Mouse (Mus musculus) hindbrain, embryonic 16.5 days (tissue): ENCODE data around the gene Cryzl2. TPM values are rescaled to one million over a fixed set of nuclear protein-coding genes. Genes with fewer than 3 reads are reported as not detected.

Experiments
- ATAC-seq: fragments of 200-750 bp; cut with Nextera tagmentation; 2 replicates; pipeline ENCODE4 v1.8.0; 2017; ENCODE audit warnings: moderate TSS enrichment, moderate library complexity
- H3K27ac ChIP-seq: fragments of 300-500 bp; sonication (generic); 2 replicates; pipeline ENCODE4 v1.5.1; 2014; ENCODE audit warnings: low read depth, mild to moderate bottlenecking, control low read depth, low read length, moderate library complexity
- H3K27me3 ChIP-seq: fragments of 300-500 bp; sonication (generic); replicated peaks from 2 replicates; pipeline ENCODE4 v1.6.1; 2014; ENCODE audit warnings: low read length; ENCODE audit not compliant: control insufficient read depth, insufficient read depth
- H3K36me3 ChIP-seq: fragments of 300-500 bp; sonication (generic); 2 replicates; pipeline ENCODE4 v1.6.1; 2014; ENCODE audit warnings: mild to moderate bottlenecking, low read length, moderate library complexity, mixed read lengths; ENCODE audit not compliant: control insufficient read depth, insufficient read depth
- H3K4me1 ChIP-seq: fragments of 300-500 bp; sonication (generic); 2 replicates; pipeline ENCODE4 v1.6.1; 2014; ENCODE audit warnings: low read depth, low read length; ENCODE audit not compliant: control insufficient read depth, insufficient read depth
- H3K4me2 ChIP-seq: fragments of 300-500 bp; sonication (generic); 2 replicates; pipeline ENCODE4 v1.6.1; 2014; ENCODE audit warnings: mild to moderate bottlenecking, low read length, control low read depth, moderate library complexity
- H3K4me3 ChIP-seq: fragments of 300-500 bp; sonication (generic); 2 replicates; pipeline ENCODE4 v1.5.1; 2014; ENCODE audit warnings: mild to moderate bottlenecking, low read length, control low read depth, moderate library complexity
- H3K9ac ChIP-seq: fragments of 300-500 bp; sonication (generic); 2 replicates; pipeline ENCODE4 v1.6.1; 2014; ENCODE audit warnings: low read depth, mild to moderate bottlenecking, control low read depth, low read length, moderate library complexity
- H3K9me3 ChIP-seq: fragments of 300-500 bp; sonication (generic); 2 replicates; pipeline ENCODE4 v1.6.1; 2014; ENCODE audit warnings: mild to moderate bottlenecking, low read length, moderate library complexity; ENCODE audit not compliant: control insufficient read depth
- WGBS: fragments of 180-500 bp; shearing (Covaris S2); extraction: QIAGEN DNeasy Blood & Tissue Kit; methylation state at CpG from one replicate; pipeline ENCODE4 v1.1.7; 2014; 5-methylcytosine and 5-hydroxymethylcytosine counted together
- polyA plus RNA-seq: library from polyadenylated mRNA; unstranded; fragments of >200 nt; fragmentation: Nextera tagmentation; extraction: Ambion mirVana; gene quantifications from 2 replicates; pipeline ENCODE4 v1.2.1, GENCODE M21; 2015

The Cryzl2 gene
- 8.3 and 9.7 TPM in 2 replicates for polyA plus RNA-seq

DNA sequence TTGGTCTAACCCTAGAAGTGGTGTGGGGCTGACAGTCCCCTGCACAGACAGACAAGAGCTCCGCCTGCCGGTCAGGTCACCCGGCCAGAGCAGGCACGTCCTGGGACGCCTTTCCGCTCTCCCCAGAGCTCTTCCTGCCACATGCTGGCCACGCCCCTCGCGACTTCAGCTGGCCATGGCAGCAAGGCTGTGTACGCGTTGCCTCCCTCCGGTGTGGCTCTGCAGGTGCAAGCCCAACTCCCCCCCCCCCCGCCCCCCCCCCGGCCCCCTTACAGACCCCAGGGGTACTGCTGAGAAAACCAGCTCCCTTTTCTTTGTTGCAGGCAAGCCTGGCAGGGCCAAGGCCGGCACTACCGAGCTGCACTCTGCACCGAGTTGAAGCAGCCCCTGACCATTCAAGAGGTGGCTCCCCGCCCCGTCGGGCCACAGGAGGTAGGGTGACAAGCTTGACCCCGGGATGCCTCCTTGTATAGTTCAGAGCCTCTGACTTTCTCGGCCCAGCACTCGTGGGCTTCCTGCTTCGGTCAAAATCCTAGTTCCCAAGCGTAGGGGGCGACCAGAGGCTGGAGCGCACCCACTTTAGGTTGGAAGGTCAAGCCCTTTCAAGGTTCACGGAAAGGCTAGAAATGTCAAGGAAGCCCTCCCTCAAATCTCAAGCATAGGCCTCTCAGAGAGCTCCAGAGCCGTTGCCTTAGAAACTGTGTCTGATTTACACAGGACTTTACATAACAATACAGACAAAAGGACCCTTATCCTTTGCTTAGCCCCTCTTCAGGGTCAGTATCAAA, at the start of gene Cryzl2:
TSS of gene Cryzl2 (plus strand) at position 157 of the 788 bp plus-strand sequence.
- H3K27me3 ChIP-seq, result no peaks in the 10 kb centered on the region
- H3K9ac ChIP-seq, result peak within 1 kb of the TSS; percentile 47
- H3K36me3 ChIP-seq, result no peaks in the 10 kb centered on the region
- peak; percentile 93 for ATAC-seq
- WGBS, result 3% methylated on average over 27 of the region's 29 CpGs
- H3K9me3 ChIP-seq, result no peaks in the 10 kb centered on the region
- H3K4me2 ChIP-seq, result peak within 1 kb of the TSS; percentile 56
- H3K27ac ChIP-seq, result peak within 1 kb of the TSS; percentile 8; the same call in 1 of the 2 replicates
- peak within 1 kb of the TSS; percentile 30 for H3K4me3 ChIP-seq
- peaks cover 7% of the 10 kb centered on the region for H3K4me1 ChIP-seq

DNA sequence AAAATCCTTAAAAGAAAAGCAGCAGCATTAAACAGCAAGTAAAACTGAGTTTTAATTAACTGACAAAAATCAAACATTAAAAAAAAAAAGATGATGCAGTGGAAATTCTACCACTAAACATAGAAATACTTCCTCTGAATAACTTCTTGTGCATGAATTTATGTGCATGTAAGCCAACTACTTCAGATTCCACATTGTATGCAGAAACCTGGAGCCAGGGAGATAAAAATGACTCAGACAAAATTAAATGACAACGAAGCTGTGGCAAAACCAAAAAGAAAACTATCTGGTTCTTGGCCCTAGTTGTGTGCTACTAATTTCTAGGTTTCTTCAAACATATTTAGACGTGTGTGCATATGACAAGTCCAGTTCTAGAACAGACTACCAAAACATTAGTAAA, 48.7 kb upstream of the Cryzl2 start:
- Histone ChIP-seq H3K4me2 (no peak overlapping the region; the same call in 1 of the 2 replicates), H3K4me1 (peaks cover 12% of the 10 kb centered on the region), H3K9me3 (no peaks in the 10 kb centered on the region), H3K9ac (no peak overlapping the region), H3K4me3 (no peak overlapping the region), H3K27me3 (no peaks in the 10 kb centered on the region), H3K36me3 (no peaks in the 10 kb centered on the region), H3K27ac (no peak overlapping the region)
- ATAC-seq, result no peak
- WGBS, result 77% methylated on average over 2 of the region's 2 CpGs

DNA sequence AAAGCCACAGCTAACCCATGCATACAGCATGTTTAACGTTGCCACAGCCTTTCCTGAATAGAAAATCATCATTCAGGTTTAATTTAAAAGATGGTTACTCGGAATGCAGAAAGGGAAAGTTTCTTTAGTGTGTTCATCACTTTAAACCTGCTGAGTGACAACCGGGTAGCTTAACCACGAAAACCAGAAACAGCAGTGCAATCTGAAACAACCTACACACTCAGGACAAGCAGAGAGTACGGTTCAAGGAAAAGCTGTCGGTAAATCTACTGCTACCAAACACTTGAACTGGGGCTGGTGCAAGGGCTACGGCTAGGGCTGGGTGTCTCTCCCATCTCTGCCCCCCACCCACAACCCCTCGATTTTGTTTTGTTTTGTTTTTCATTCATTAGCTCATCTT, 47.4 kb upstream of the Cryzl2 start:
- peaks cover 12% of the 10 kb centered on the region for H3K4me1 ChIP-seq
- H3K27me3 ChIP-seq, result no peaks in the 10 kb centered on the region
- no peak for ATAC-seq
- H3K27ac ChIP-seq, result no peak overlapping the region
- H3K4me3 ChIP-seq, result peak overlapping the region; percentile 53
- peak overlapping the region; percentile 94 for H3K9ac ChIP-seq
- no peaks in the 10 kb centered on the region for H3K9me3 ChIP-seq
- 5% methylated on average over 8 of the region's 8 CpGs for WGBS
- H3K36me3 ChIP-seq, result no peaks in the 10 kb centered on the region
- peak overlapping the region; percentile 84 for H3K4me2 ChIP-seq

GRCm38 (mm10) chr1:157411341-157411710, 47.1 kb upstream of the Cryzl2 start:
- H3K36me3 ChIP-seq, result no peaks in the 10 kb centered on the region
- 2% methylated on average over 4 of the region's 4 CpGs for WGBS
- H3K9ac ChIP-seq, result peak overlapping the region; percentile 94
- peak overlapping the region; percentile 53 for H3K4me3 ChIP-seq
- no peaks in the 10 kb centered on the region for H3K27me3 ChIP-seq
- peak overlapping the region; percentile 84 for H3K4me2 ChIP-seq
- peaks cover 12% of the 10 kb centered on the region for H3K4me1 ChIP-seq
- peak overlapping the region; percentile 97 for H3K27ac ChIP-seq
- no peak for ATAC-seq
- no peaks in the 10 kb centered on the region for H3K9me3 ChIP-seq

DNA sequence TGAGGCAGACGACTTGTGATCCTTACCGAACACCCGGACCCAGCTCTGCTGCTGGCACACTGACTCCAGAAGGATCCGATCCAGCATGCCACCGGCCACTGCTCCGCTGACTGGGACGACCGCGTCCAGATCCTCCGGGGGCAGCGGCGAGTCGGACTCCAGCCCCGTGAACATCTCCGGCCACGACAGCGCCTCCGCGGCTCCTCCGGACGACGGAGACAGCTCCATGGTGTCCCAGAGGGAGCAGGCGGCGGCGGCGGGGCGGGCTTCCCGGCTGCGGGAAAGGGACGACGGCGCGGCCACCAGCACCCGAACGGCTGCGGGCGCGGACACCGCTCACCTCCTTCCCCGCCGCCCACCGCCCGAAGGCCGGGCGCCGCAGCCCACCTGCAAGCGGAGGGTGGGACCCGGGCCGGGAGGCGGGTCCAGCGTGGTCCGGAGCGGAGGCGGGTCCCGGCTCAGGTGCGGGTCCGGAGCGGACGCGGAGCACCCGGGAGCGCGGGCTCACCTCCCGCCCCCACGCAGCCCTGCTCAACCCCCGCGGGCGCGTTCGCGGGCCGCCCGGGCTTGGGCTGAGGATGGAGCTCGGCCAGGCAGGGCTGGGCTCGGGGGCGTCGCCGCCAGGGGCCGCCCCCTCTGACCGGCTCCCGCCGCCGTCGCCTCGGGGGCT, 46.5 kb upstream of the Cryzl2 start:
- WGBS, result 0% methylated on average over 45 of the region's 85 CpGs
- peak; percentile 90 for ATAC-seq

GRCm38 (mm10) chr1:157412454-157413369, 45.7 kb upstream of the Cryzl2 start, which contains the start of gene Rasal2:
TSS of gene Rasal2 (minus strand) at chr1:157412595.
- Histone ChIP-seq H3K36me3 (no peaks in the 10 kb centered on the region), H3K4me2 (peak within 1 kb of the TSS; percentile 84), H3K4me1 (peaks cover 12% of the 10 kb centered on the region), H3K4me3 (peak within 1 kb of the TSS; percentile 53), H3K27ac (peak within 1 kb of the TSS; percentile 97), H3K9me3 (no peaks in the 10 kb centered on the region), H3K9ac (peak within 1 kb of the TSS; percentile 94), H3K27me3 (no peaks in the 10 kb centered on the region)
- under 1% methylated on average over 50 of the region's 62 CpGs for WGBS
- peak; percentile 98 for ATAC-seq

More for the DNA sequence above, 46.5 kb upstream of the Cryzl2 start:
- Histone ChIP-seq H3K4me2 (peak overlapping the region; percentile 84), H3K27me3 (no peaks in the 10 kb centered on the region), H3K9ac (peak overlapping the region; percentile 94), H3K4me1 (peaks cover 12% of the 10 kb centered on the region), H3K4me3 (peak overlapping the region; percentile 53), H3K36me3 (no peaks in the 10 kb centered on the region), H3K27ac (peak overlapping the region; percentile 97), H3K9me3 (no peaks in the 10 kb centered on the region)

- no peak overlapping the region for H3K4me2 ChIP-seq
- 90% methylated on average over 3 of the region's 3 CpGs for WGBS
Observed at GRCm38 (mm10) chr1:157415771-157416170, 42.6 kb upstream of the Cryzl2 start.

DNA sequence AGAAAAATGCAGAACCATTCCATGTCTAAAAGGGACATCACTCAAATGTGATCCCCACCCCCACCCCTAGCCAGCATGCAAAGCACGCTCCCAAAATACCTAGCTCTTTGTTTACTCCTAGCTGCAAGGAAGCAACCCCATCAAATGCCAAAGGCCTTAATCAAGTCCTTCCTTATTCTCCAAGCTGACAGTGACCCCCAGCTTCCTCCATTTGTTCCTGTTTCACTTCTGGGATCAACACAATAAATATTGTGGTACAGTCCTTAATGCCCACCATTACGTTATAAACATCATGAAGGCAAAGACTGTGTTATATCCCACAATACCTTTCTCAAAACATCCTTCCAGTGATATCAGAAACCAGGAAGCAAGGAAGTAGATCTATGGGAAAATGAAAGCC, 41.7 kb upstream of the Cryzl2 start:
- ATAC-seq, result no peak
- WGBS, result 86% methylated on average over 2 of the region's 2 CpGs
- Histone ChIP-seq H3K4me3 (no peak overlapping the region), H3K27me3 (no peaks in the 10 kb centered on the region), H3K9me3 (no peaks in the 10 kb centered on the region), H3K9ac (no peak overlapping the region), H3K27ac (no peak overlapping the region), H3K36me3 (no peaks in the 10 kb centered on the region), H3K4me2 (no peak overlapping the region), H3K4me1 (no peaks in the 10 kb centered on the region)

More at GRCm38 (mm10) chr1:157415771-157416170, 42.6 kb upstream of the Cryzl2 start:
- Histone ChIP-seq H3K4me3 (no peak overlapping the region), H3K27me3 (no peaks in the 10 kb centered on the region), H3K9me3 (no peaks in the 10 kb centered on the region), H3K9ac (no peak overlapping the region), H3K27ac (no peak overlapping the region), H3K4me1 (peaks cover 7% of the 10 kb centered on the region), H3K36me3 (no peaks in the 10 kb centered on the region)
- ATAC-seq, result no peak
